Mouse (Mus musculus) midbrain, embryonic 16.5 days (tissue): ENCODE data around the gene Slc25a12. TPM values are rescaled to one million over a fixed set of nuclear protein-coding genes. Genes with fewer than 3 reads are reported as not detected.
A peak's percentile ranks its signal among the peaks of the same experiment; 100 is the strongest.

ENCODE experiments used
- ATAC-seq: fragments of 200-750 bp; cut with Nextera tagmentation; 2 replicates; pipeline ENCODE4 v1.8.0; 2017; ENCODE audit warnings: moderate TSS enrichment
- H3K27ac ChIP-seq: fragments of 300-500 bp; sonication (generic); 2 replicates; pipeline ENCODE4 v1.5.1; 2014; ENCODE audit warnings: mild to moderate bottlenecking, low read length, mixed read lengths
- H3K27me3 ChIP-seq: fragments of 300-500 bp; sonication (generic); 2 replicates; pipeline ENCODE4 v1.6.1; 2014; ENCODE audit warnings: low read depth, low read length, mixed read lengths; ENCODE audit not compliant: control insufficient read depth, insufficient read depth
- H3K36me3 ChIP-seq: fragments of 300-500 bp; sonication (generic); 2 replicates; pipeline ENCODE4 v1.6.1; 2014; ENCODE audit warnings: mild to moderate bottlenecking, low read length, moderate library complexity, mixed read lengths; ENCODE audit not compliant: control insufficient read depth, insufficient read depth
- H3K4me1 ChIP-seq: fragments of 300-500 bp; sonication (generic); 2 replicates; pipeline ENCODE4 v1.6.1; 2014; ENCODE audit warnings: mild to moderate bottlenecking, low read length, mixed read lengths; ENCODE audit not compliant: control insufficient read depth, insufficient read depth
- H3K4me2 ChIP-seq: fragments of 300-500 bp; sonication (generic); 2 replicates; pipeline ENCODE4 v1.6.1; 2014; ENCODE audit warnings: mild to moderate bottlenecking, low read length, mixed read lengths
- H3K4me3 ChIP-seq: fragments of 300-500 bp; sonication (generic); 2 replicates; pipeline ENCODE4 v1.5.1; 2014; ENCODE audit warnings: low read depth, mild to moderate bottlenecking, low read length, moderate library complexity, mixed read lengths
- H3K9ac ChIP-seq: fragments of 300-500 bp; sonication (generic); 2 replicates; pipeline ENCODE4 v1.6.1; 2014; ENCODE audit warnings: low read depth, low read length, mixed read lengths
- H3K9me3 ChIP-seq: fragments of 300-500 bp; sonication (generic); replicated peaks from 2 replicates; pipeline ENCODE4 v1.6.1; 2014; ENCODE audit warnings: mild to moderate bottlenecking, low read length, mixed read lengths; ENCODE audit not compliant: control insufficient read depth, poor library complexity, severe bottlenecking
- WGBS: fragments of 180-500 bp; shearing (Covaris S2); extraction: QIAGEN DNeasy Blood & Tissue Kit; methylation state at CpG from one replicate; pipeline ENCODE4 v1.1.7; 2014; 5-methylcytosine and 5-hydroxymethylcytosine counted together
- polyA plus RNA-seq: library from polyadenylated mRNA; unstranded; fragments of >200 nt; fragmentation: Nextera tagmentation; extraction: Ambion mirVana; gene quantifications from 2 replicates; pipeline ENCODE4 v1.2.1, GENCODE M21; 2015

Gene Slc25a12
- 114 and 117 TPM in 2 replicates for polyA plus RNA-seq

DNA sequence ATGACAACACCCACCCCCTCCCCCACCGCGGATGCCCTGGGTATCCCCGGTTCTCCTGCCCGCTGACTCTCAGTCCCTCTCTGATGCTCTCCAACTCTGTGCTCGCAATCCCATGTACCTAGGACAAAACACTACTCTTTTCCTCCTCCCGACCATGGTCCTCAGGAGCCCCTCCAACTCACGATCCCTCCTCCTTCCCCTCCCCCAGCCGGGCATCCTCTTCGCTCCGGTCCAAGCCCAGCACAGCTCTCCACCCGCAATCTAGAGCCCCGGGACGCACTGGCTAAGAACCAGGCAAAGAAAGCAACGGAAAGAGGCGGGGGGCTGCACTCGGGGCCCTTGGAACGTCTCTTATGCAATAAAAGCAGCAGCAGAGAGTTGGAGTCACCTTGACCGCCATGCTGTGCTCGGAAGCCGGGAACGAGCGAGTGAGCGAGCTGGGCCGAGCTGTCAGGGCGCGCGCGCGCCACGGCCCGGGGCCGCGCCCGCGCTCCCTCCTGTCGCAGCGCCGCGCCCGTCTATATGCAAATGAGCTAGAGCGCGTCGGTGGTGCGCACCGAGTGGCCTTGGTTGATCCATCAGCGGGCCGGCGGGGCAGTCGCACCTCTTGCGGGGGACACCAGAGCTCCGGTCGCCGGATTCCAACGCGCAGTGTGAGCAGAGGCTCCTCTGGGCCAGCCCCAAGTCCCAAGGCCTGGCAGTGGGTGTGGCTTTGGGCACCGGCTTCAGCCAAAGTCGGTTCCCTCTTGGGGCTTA is at the start of gene Slc25a12:
Gene Slc25a12 (minus strand): TSS at position 625 of the 756 bp plus-strand sequence.
- Histone ChIP-seq H3K4me3 (peak within 1 kb of the TSS; percentile 72), H3K4me1 (peaks cover 24% of the 10 kb centered on the region), H3K9ac (peak within 1 kb of the TSS; percentile 91), H3K9me3 (no peaks in the 10 kb centered on the region), H3K4me2 (peak within 1 kb of the TSS; percentile 77), H3K27ac (peak within 1 kb of the TSS; percentile 84), H3K27me3 (no peaks in the 10 kb centered on the region), H3K36me3 (no peaks in the 10 kb centered on the region)
- peak; percentile 93 for ATAC-seq
- WGBS: under 1% methylated on average over 57 of the region's 57 CpGs

DNA sequence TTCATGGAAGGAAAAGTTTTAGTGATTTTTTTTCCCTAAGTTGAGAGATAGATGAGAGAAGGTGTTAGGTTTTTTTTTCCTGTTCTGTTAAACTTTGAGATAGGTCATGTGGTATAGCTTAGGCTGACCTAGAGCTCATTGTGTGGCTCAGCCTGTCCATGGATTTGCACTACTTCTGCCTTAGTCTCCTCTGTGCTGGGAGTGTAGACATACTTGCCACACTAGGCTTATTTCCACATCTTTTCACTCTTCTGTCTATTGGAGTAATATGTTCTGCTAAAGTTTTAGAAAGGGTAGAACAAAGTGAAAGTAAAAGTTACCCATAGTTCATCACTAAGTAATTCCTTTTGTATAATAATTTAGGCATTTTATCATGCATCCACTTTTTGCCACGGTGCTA is 38.1 kb upstream of the Slc25a12 start:
- ATAC-seq: no peak
- Histone ChIP-seq H3K4me3 (no peak overlapping the region), H3K4me1 (no peaks in the 10 kb centered on the region), H3K27me3 (no peaks in the 10 kb centered on the region), H3K36me3 (no peaks in the 10 kb centered on the region), H3K27ac (no peak overlapping the region), H3K9ac (no peak overlapping the region), H3K9me3 (no peaks in the 10 kb centered on the region), H3K4me2 (no peak overlapping the region)
- WGBS: 98% methylated on average over 1 of the region's 1 CpGs

DNA sequence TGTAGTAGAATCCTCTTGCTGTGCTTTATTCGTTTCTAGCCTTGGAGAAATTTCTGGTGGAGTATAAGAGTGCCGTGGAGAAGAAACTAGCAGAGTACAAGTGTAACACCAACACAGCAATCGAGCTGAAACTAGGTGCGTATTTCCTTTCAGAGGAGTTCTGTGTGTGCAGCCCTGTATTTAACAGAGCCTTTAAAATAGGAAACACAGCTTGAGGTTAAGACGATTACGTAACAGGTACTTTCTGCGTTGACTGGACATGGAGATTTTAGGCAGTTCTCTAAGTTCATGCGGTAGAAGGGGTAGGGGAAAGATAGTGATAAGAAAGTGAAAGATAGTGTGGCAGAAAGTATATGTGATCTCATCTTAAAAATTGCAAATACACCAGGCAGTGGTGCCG is 22.3 kb upstream of the Slc25a12 start:
- Histone ChIP-seq H3K27me3 (no peaks in the 10 kb centered on the region), H3K27ac (no peak overlapping the region), H3K4me1 (peaks cover 9% of the 10 kb centered on the region), H3K36me3 (no peaks in the 10 kb centered on the region), H3K4me2 (peak overlapping the region; percentile 98), H3K4me3 (peak overlapping the region; percentile 66), H3K9ac (peak overlapping the region; percentile 66), H3K9me3 (no peaks in the 10 kb centered on the region)
- WGBS: 68% methylated on average over 9 of the region's 9 CpGs
- ATAC-seq: no peak

DNA sequence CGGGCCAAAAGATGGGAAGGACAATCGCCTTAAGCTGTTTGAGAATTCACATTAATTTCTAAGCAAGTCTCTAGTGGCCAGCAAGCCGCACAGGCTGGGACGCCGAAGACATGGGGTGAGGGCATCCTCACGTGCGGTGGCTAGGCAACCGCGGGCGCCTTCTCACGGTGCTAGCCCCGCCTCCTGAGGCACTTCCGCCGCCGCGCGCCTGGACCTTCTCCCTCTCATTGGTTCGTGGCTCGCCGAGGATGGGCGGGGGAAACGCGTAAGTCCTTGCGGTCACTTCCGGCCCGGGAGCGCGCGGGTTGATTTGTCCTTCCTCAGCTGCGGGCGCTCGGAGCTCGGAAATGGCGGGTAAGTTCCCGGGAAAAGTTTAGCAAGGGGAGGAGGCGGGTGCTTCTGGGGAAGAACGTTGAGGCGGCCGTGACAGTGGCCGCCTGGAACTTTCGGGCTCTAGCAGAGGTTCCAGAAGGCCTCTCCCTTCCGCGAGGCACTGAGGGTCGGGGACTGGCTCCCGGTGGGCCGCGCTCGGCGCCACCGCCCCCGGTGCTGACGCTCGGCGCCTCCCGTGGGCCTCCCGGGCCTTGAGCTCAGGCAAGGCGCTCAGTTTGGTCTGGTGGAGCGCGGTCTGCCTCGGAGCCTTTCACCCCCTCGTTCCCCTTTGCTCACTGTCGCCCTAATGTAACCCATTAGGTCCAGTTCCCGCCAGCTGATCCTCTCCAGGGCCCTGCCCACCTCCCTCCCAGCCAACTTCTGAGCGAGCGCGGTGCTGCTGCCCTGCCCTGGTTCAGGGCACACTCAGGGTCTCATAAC is 21.6 kb upstream of the Slc25a12 start, which contains the start of gene Hat1:
Gene Hat1 (plus strand): TSS at position 8 of the 813 bp plus-strand sequence.
- WGBS: under 1% methylated on average over 62 of the region's 66 CpGs
- no peaks in the 10 kb centered on the region for H3K36me3 ChIP-seq
- H3K4me1 ChIP-seq: peaks cover 9% of the 10 kb centered on the region
- H3K9ac ChIP-seq: peak within 1 kb of the TSS; percentile 66
- peak within 1 kb of the TSS; percentile 98 for H3K4me2 ChIP-seq
- peak; percentile 100 for ATAC-seq
- H3K9me3 ChIP-seq: no peaks in the 10 kb centered on the region
- H3K27me3 ChIP-seq: no peaks in the 10 kb centered on the region
- 0 out of 2 replicates have a peak within 1 kb of the TSS, but pooled peaks have one; percentile 0 for H3K27ac ChIP-seq
- peak within 1 kb of the TSS; percentile 66 for H3K4me3 ChIP-seq

DNA sequence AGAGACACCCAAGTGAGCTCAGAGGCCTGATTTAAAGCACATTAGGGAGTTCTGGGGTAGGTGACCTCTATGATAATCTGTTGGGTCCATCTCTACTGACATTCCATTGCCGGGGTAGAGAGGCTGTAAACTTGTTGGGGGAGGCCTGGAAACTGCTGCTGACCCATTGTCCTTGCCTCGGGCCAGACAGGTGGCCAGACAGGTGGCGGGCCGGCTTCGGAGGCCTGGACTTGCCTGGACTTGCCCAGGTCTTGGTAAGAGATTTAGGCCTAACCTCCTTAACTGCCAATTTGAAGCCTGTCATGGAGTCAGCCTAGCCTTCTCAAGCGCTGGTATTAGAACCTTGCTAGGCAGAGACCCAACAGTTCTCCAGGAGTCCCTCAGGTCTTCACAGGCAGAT is 20.2 kb upstream of the Slc25a12 start:
- Histone ChIP-seq H3K27ac (no peak overlapping the region), H3K36me3 (no peaks in the 10 kb centered on the region), H3K27me3 (no peaks in the 10 kb centered on the region), H3K4me1 (peaks cover 9% of the 10 kb centered on the region), H3K9ac (no peak overlapping the region), H3K4me3 (no peak overlapping the region), H3K4me2 (no peak overlapping the region), H3K9me3 (no peaks in the 10 kb centered on the region)
- 97% methylated on average over 6 of the region's 6 CpGs for WGBS
- no peak for ATAC-seq

DNA sequence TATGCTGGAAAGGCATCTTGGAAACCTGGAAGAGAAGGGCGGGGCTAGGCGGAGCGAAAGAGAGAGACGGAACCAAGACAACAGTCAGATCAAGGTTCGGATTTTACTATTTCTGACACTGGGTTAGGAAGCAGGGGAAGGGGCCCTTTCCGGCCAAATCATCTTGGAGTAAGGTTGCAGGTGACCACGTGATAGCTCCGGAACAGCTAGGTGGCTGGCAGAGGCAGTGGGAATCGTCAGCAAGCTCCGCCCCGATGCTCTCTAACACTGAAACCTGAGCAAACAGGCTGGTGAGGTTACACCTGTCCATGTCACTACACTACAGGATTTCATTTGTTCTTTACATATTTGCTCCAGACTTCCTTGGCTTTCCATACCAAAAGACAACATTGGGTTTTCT is 16.3 kb upstream of the Slc25a12 start:
- Histone ChIP-seq H3K27me3 (no peaks in the 10 kb centered on the region), H3K4me1 (peaks cover 3% of the 10 kb centered on the region; the same call in 1 of the 2 replicates), H3K4me2 (no peak overlapping the region), H3K27ac (no peak overlapping the region), H3K9ac (no peak overlapping the region), H3K36me3 (no peaks in the 10 kb centered on the region), H3K4me3 (no peak overlapping the region), H3K9me3 (no peaks in the 10 kb centered on the region)
- WGBS: 55% methylated on average over 11 of the region's 11 CpGs
- ATAC-seq: no peak

DNA sequence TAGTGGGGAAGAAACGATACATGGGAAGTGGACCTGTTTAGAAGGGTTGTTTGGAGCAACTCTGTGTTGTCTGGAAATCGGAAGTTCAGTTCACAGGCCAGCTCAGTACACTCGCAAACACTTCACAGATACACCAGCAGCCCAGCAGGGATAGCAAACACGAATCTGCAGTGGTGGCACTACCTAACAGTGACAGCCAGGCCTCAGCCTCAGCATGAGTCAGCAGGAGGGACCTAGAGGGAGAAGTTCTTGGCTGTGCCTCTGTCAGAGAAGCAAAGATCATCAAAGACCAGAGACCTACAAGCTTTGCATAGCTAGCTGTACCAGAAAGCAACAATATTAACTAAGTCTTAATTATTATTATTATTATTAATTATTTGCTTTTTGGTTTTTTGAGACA is 14.4 kb upstream of the Slc25a12 start:
- Histone ChIP-seq H3K36me3 (no peaks in the 10 kb centered on the region), H3K9me3 (no peaks in the 10 kb centered on the region), H3K4me2 (no peak overlapping the region), H3K9ac (no peak overlapping the region), H3K4me1 (no peaks in the 10 kb centered on the region), H3K4me3 (no peak overlapping the region), H3K27ac (no peak overlapping the region), H3K27me3 (no peaks in the 10 kb centered on the region)
- ATAC-seq: no peak
- 83% methylated on average over 4 of the region's 4 CpGs for WGBS

DNA sequence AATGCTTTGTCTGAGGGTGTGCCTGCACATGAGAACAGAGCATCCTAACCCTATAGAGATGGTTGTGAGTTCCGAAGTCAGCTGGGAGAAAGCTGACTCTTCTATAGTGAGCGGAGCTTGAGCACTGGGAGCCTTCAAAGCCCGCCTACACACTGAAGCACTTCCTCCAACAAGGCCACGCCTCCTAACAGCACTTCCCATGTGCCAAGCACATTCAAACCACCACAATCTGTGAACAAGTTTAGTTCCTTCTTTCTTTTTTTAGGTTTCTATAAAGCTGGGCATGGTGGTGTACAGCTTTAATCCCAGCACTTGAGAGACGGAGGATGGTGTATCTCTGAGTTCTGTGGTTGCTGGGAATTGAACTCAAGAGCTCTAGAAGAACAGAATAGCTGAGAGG is 9.9 kb upstream of the Slc25a12 start:
- WGBS: 94% methylated on average over 5 of the region's 5 CpGs

DNA sequence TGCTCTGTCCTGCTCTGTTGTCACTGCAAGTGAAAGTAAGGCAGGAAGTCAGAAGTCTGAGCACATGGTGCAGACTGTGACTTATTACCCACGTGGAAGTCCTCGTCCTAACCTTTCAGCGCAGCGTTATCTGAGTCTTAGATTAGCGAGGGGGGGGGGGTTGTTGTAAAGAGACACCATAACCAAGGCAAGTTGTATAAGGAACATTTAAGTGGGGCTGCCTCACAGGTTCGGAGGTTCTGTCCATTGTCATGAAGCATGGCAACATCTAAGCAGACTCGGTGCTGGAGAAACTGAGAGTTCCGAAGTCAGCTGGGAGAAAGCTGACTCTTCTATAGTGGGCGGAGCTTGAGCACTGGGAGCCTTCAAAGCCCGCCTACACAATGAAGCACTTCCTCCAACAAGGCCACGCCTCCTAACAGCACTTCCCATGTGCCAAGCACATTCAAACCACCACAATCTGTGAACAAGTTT is 8.9 kb upstream of the Slc25a12 start:
- 55% methylated on average over 11 of the region's 11 CpGs for WGBS
- Histone ChIP-seq H3K4me3 (no peak overlapping the region), H3K27me3 (no peaks in the 10 kb centered on the region), H3K9ac (no peak overlapping the region), H3K4me1 (no peaks in the 10 kb centered on the region), H3K36me3 (no peaks in the 10 kb centered on the region), H3K27ac (no peak overlapping the region), H3K9me3 (no peaks in the 10 kb centered on the region), H3K4me2 (no peak overlapping the region)
- ATAC-seq: no peak

More for the DNA sequence above, 9.9 kb upstream of the Slc25a12 start:
- no peak for ATAC-seq
- Histone ChIP-seq H3K27ac (no peak overlapping the region), H3K4me3 (no peak overlapping the region), H3K4me2 (no peak overlapping the region), H3K36me3 (no peaks in the 10 kb centered on the region), H3K9me3 (no peaks in the 10 kb centered on the region), H3K9ac (no peak overlapping the region), H3K4me1 (no peaks in the 10 kb centered on the region), H3K27me3 (no peaks in the 10 kb centered on the region)
